Mouse (Mus musculus) C2C12 (cell line): Measurements from ENCODE around the gene Slmap.

Experiments used
- CTCF ChIP-seq: IDR thresholded peaks from one replicate; pipeline ENCODE4 v1.5.1; 2011; ENCODE audit not compliant: control insufficient read depth, insufficient read depth, insufficient read length
- MAX ChIP-seq: IDR thresholded peaks from one replicate; pipeline ENCODE4 v1.6.1; 2011; ENCODE audit warnings: mild to moderate bottlenecking, control low read depth
- MYOD1 ChIP-seq: IDR thresholded peaks from one replicate; pipeline ENCODE4 v1.6.1; 2011; ENCODE audit warnings: low read depth; ENCODE audit not compliant: control insufficient read depth, insufficient read length
- MYOG ChIP-seq: IDR thresholded peaks from one replicate; pipeline ENCODE4 v1.6.1; 2011; ENCODE audit not compliant: control insufficient read depth, insufficient read length; ENCODE audit errors: extremely low read depth
- USF1 ChIP-seq: IDR thresholded peaks from one replicate; pipeline ENCODE4 v1.6.1; 2011; ENCODE audit warnings: low read depth, mild to moderate bottlenecking, control low read depth, moderate library complexity

DNA sequence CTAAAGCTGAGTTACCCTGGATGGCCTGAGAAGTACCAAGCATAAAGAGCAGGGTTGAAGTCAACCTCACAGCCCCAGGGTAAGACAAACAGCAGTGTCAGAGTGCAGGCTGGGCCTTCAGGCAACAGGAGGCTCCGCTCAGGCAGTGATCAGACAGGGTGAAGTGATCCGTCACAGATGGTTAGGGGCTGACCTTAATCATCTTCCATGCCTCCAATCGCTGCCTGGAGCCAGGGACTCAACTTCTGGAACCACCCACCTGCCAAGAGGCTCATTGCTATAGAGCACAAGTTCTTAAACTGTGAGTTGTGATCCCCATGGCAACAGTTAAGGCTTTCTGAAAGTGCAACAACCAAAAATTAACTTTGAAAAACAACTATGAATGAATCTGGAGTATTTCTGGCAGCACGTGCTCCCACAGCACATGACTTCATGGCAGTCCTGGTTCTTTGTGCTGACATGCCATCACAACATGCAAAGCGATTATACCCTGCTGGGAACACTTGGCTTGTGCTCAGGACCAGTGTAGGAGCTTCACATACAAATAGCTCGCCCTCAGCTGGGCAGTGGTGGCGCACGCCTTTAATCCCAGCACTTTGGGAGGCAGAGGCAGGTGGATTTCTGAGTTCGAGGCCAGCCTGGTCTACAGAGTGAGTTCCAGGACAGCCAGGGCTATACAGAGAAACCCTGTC is 46.3 kb downstream of the Slmap start:
- TF ChIP-seq USF1 (no peak), CTCF (no peak), MYOD1 (no peak), MYOG (no peak), MAX (no peak)
